Mouse (Mus musculus): Measurements from ENCODE around the gene Olfr248.
"Not testable (repeated sequence)": the region's sequence is repeated elsewhere in the genome, so short reads cannot be mapped to it uniquely, and the experiment has no call there.

Gene Olfr248

GRCm38 (mm10) chr1:174390746-174391145 lies at the start of gene Olfr248:
TSS of gene Olfr248 (plus strand) at chr1:174391046.
- DNase-seq = no peak

- DNase-seq = not testable (repeated sequence)
Measured at GRCm38 (mm10) chr1:174353636-174354035, 37.2 kb upstream of the Olfr248 start.

- DNase-seq = no peak
Measured at GRCm38 (mm10) chr1:174354640-174355039, 36.2 kb upstream of the Olfr248 start.

GRCm38 (mm10) chr1:174364882-174365451 lies 25.9 kb upstream of the Olfr248 start, which contains the start of gene Olfr417:
TSS of gene Olfr417 (plus strand) at chr1:174365122.
- no peak for DNase-seq

- DNase-seq = no peak
Measured at GRCm38 (mm10) chr1:174373799-174374198, 17.0 kb upstream of the Olfr248 start.

- no peak for DNase-seq
Measured at GRCm38 (mm10) chr1:174422959-174423358, 32.1 kb downstream of the Olfr248 start.

- DNase-seq = no peak
Measured at GRCm38 (mm10) chr1:174423764-174424163, 32.9 kb downstream of the Olfr248 start, which contains the start of gene Olfr414. TSS of gene Olfr414 (plus strand) at chr1:174424064.

DNA sequence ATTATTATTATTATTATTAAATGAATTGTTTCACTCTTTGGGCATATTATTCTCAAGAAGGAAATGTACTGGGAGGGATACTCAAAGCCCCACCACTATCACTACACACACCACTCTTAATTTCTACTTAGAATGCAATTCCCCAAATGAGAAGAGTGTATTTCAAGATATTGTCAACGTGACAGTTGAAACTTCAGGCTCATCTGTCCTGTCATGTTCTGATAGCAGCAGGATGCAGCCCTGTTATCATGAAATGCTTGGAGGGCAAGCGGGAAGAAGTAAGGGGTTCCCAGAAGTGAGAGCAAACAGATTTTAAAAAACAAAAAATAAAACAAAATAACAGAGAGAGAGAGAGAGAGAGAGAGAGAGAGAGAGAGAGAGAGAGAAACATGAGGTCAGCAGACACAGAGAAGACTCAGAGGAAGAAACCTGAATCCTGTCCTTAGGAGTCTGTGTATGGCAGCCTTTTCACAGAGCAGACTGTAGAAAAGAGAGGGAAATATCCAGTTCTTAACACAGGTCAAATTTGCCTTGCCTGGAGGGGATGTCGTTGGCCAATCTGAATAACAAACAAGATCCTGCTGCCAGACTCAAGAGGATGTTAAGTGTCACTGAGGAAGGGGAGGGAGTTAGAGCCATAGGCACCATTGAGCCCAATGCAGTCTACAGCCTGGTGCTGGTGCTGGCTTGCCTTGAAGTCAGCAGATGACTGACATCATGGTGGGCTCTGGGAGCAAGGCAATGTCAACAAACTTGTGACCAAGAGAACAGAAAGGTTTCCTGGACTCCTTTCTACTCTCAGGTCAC lies 35.5 kb downstream of the Olfr248 start:
- DNase-seq = no peak

GRCm38 (mm10) chr1:174427402-174427801 lies 36.6 kb downstream of the Olfr248 start:
- DNase-seq = no peak

DNA sequence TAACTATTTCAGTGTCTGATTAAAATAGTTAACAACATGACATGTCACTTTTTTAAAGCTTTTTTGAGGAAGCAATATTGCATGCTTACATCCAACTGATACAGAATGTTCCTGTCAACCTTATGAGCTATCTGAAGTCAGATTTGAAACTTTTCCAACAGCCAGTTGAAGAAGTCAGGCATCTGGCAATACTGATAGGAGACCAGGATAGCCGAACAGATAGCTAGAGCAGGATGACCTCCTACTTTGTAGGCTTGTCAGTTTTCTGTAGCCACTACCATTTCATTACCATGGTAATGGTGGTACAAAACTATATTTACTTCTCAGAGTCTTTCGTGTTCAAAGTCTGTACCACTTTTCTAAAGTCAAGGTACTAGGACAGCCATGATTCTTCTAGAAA lies 37.6 kb downstream of the Olfr248 start:
- no peak for DNase-seq

GRCm38 (mm10) chr1:174434121-174434520 lies 43.3 kb downstream of the Olfr248 start:
- no peak for DNase-seq

All from lung, postnatal 14 days (tissue).